Mouse (Mus musculus): ENCODE measurements around the gene Mrps18b. TPM values are rescaled to one million over a fixed set of nuclear protein-coding genes. Genes with fewer than 3 reads are reported as not detected.
"Not testable (repeated sequence)": the region's sequence is repeated elsewhere in the genome, so short reads cannot be mapped to it uniquely, and the experiment has no call there.

Mrps18b gene
- polyA plus RNA-seq (2012; rRNA removed) (42.6 and 51.6 TPM in 2 replicates), polyA plus RNA-seq (2014; fragmentation: Nextera tagmentation; extraction: Ambion mirVana) (73.8 and 74.1 TPM in 2 replicates)

GRCm38 (mm10) chr17:35916297-35917142, at the start of gene Mrps18b, which contains the start of gene Ppp1r10:
Mrps18b (minus strand) TSS chr17:35916389.
Ppp1r10 (plus strand) TSS chr17:35916434.
- no peaks in the 10 kb centered on the region for H3K9me3 ChIP-seq (ENCODE audit: control insufficient read depth, low read length)
- H3K4me2 ChIP-seq (ENCODE audit: low read depth), result peak within 1 kb of the TSS; percentile 96
- no peaks in the 10 kb centered on the region for H3K27me3 ChIP-seq (ENCODE audit: control insufficient read depth, insufficient read depth, low read length)
- H3K4me3 ChIP-seq (ENCODE audit: insufficient read depth in 1 of 2, low read depth in 2 of 2, low read length in 2 of 2), result peak within 1 kb of the TSS; percentile 86 to 88
- peaks cover 29% of the 10 kb centered on the region for H3K36me3 ChIP-seq (replicated peaks; ENCODE audit: control insufficient read depth, insufficient read depth, low read depth)
- H3K4me1 ChIP-seq (replicated peaks; ENCODE audit: control insufficient read depth in 2 of 2, insufficient read depth in 2 of 2, low read length in 1 of 2), result peaks cover 22 to 31% of the 10 kb centered on the region in 2 experiments
- ATAC-seq (ENCODE audit: insufficient read depth), result peak; percentile 86
- DNase-seq (ENCODE audit: low read depth in 3 of 3, low spot score in 3 of 3), result peak; percentile 97 to 98 (median 98)
- H3K9ac ChIP-seq (replicated peaks), result peak within 1 kb of the TSS; percentile 100
- under 1% methylated on average over 83 of the region's 83 CpGs for WGBS (ENCODE audit: insufficient replicate concordance)
- peak; percentile 62; the same call in 1 of the 2 replicates for TF ChIP-seq EP300 (IDR thresholded peaks at IDR 0.05; ENCODE audit: low read depth)
- peak; percentile 81 for TF ChIP-seq CTCF (IDR thresholded peaks at IDR 0.05; ENCODE audit: low read depth)
- H3K27ac ChIP-seq, result peak within 1 kb of the TSS; percentile 97

GRCm38 (mm10) chr17:35963279-35963678, 47.1 kb upstream of the Mrps18b start:
- Histone ChIP-seq H3K4me2 (ENCODE audit: low read depth) (no peak overlapping the region), H3K9ac (replicated peaks) (no peak overlapping the region), H3K36me3 (replicated peaks; ENCODE audit: control insufficient read depth, insufficient read depth, low read depth) (peaks cover 68% of the 10 kb centered on the region), H3K27me3 (ENCODE audit: control insufficient read depth, insufficient read depth, low read length) (no peaks in the 10 kb centered on the region), H3K9me3 (ENCODE audit: control insufficient read depth, low read length) (no peaks in the 10 kb centered on the region), H3K4me1 (replicated peaks; ENCODE audit: control insufficient read depth in 2 of 2, insufficient read depth in 2 of 2, low read length in 1 of 2) (peaks cover 3 to 4% of the 10 kb centered on the region in 2 experiments; a peak in 2 of 4 replicates), H3K4me3 (ENCODE audit: insufficient read depth in 1 of 2, low read depth in 2 of 2, low read length in 2 of 2) (no peak overlapping the region), H3K27ac (no peak overlapping the region)
- DNase-seq (ENCODE audit: low read depth in 3 of 3, low spot score in 3 of 3) (no peak), ATAC-seq (ENCODE audit: insufficient read depth) (no peak)
- TF ChIP-seq CTCF (IDR thresholded peaks at IDR 0.05; ENCODE audit: low read depth) (no peak), EP300 (IDR thresholded peaks at IDR 0.05; ENCODE audit: low read depth) (no peak)
- 85% methylated on average over 10 of the region's 10 CpGs for WGBS (ENCODE audit: insufficient replicate concordance)

GRCm38 (mm10) chr17:35958533-35959223, 42.5 kb upstream of the Mrps18b start:
- H3K4me3 ChIP-seq (ENCODE audit: insufficient read depth in 1 of 2, low read depth in 2 of 2, low read length in 2 of 2), result no peak overlapping the region
- H3K27ac ChIP-seq, result no peak overlapping the region
- DNase-seq (ENCODE audit: low read depth in 3 of 3, low spot score in 3 of 3) (no peak), ATAC-seq (ENCODE audit: insufficient read depth) (no peak)
- WGBS (ENCODE audit: insufficient replicate concordance), result 91% methylated on average over 15 of the region's 15 CpGs
- H3K9me3 ChIP-seq (ENCODE audit: control insufficient read depth, low read length), result no peaks in the 10 kb centered on the region
- no peaks in the 10 kb centered on the region for H3K27me3 ChIP-seq (ENCODE audit: control insufficient read depth, insufficient read depth, low read length)
- H3K4me2 ChIP-seq (ENCODE audit: low read depth), result no peak overlapping the region
- TF ChIP-seq CTCF (IDR thresholded peaks at IDR 0.05; ENCODE audit: low read depth) (no peak), EP300 (IDR thresholded peaks at IDR 0.05; ENCODE audit: low read depth) (no peak)
- peaks cover 74% of the 10 kb centered on the region for H3K36me3 ChIP-seq (replicated peaks; ENCODE audit: control insufficient read depth, insufficient read depth, low read depth)
- no peaks in the 10 kb centered on the region for H3K4me1 ChIP-seq (replicated peaks; ENCODE audit: control insufficient read depth in 2 of 2, insufficient read depth in 2 of 2, low read length in 1 of 2)
- H3K9ac ChIP-seq (replicated peaks), result no peak overlapping the region

GRCm38 (mm10) chr17:35954665-35955064, 38.5 kb upstream of the Mrps18b start:
- H3K9ac ChIP-seq (replicated peaks), result no peak overlapping the region
- no peaks in the 10 kb centered on the region for H3K27me3 ChIP-seq (ENCODE audit: control insufficient read depth, insufficient read depth, low read length)
- ATAC-seq (ENCODE audit: insufficient read depth), result no peak
- H3K9me3 ChIP-seq (ENCODE audit: control insufficient read depth, low read length), result no peaks in the 10 kb centered on the region
- 68% methylated on average over 8 of the region's 8 CpGs for WGBS (ENCODE audit: insufficient replicate concordance)
- no peak overlapping the region for H3K4me2 ChIP-seq (ENCODE audit: low read depth)
- no peaks in the 10 kb centered on the region for H3K4me1 ChIP-seq (replicated peaks; ENCODE audit: control insufficient read depth in 2 of 2, insufficient read depth in 2 of 2, low read length in 1 of 2)
- peaks cover 35% of the 10 kb centered on the region for H3K36me3 ChIP-seq (replicated peaks; ENCODE audit: control insufficient read depth, insufficient read depth, low read depth)
- no peak for TF ChIP-seq EP300 (IDR thresholded peaks at IDR 0.05; ENCODE audit: low read depth)
- TF ChIP-seq CTCF (IDR thresholded peaks at IDR 0.05; ENCODE audit: low read depth), result no peak
- H3K27ac ChIP-seq, result no peak overlapping the region
- H3K4me3 ChIP-seq (ENCODE audit: insufficient read depth in 1 of 2, low read depth in 2 of 2, low read length in 2 of 2), result no peak overlapping the region
- DNase-seq (ENCODE audit: low read depth in 3 of 3, low spot score in 3 of 3), result no peak

GRCm38 (mm10) chr17:35952559-35952958, 36.4 kb upstream of the Mrps18b start:
- H3K4me3 ChIP-seq (ENCODE audit: insufficient read depth in 1 of 2, low read depth in 2 of 2, low read length in 2 of 2); H3K9me3 ChIP-seq (ENCODE audit: control insufficient read depth, low read length); H3K27me3 ChIP-seq (ENCODE audit: control insufficient read depth, insufficient read depth, low read length); DNase-seq (ENCODE audit: low read depth in 3 of 3, low spot score in 3 of 3); H3K4me1 ChIP-seq (replicated peaks; ENCODE audit: control insufficient read depth in 2 of 2, insufficient read depth in 2 of 2, low read length in 1 of 2); H3K4me2 ChIP-seq (ENCODE audit: low read depth); ATAC-seq (ENCODE audit: insufficient read depth); H3K9ac ChIP-seq (replicated peaks); H3K27ac ChIP-seq: not testable (repeated sequence)
- 55% methylated on average over 2 of the region's 3 CpGs for WGBS (ENCODE audit: insufficient replicate concordance)
- peaks cover 14% of the 10 kb centered on the region for H3K36me3 ChIP-seq (replicated peaks; ENCODE audit: control insufficient read depth, insufficient read depth, low read depth)

DNA sequence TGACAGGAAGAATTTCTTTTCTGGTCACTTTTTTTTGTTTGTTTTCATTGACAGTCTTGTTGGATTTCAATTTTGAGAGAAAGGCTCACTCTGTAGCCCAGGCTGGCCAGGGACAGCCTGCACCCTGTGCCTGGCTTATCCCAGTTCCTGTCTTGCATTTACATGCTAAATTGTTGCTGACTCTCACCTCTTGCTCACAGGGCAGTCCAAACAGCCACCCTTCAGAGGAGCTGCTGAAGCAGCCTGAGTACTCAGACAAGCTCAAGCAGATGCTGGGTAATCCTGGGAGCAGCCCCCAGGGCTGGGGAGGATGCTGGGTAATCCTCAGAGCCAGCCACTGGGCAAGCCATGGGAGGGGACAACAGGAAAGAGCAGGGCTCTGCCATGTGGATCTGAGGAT, 34.8 kb upstream of the Mrps18b start:
- H3K4me1 ChIP-seq (replicated peaks; ENCODE audit: control insufficient read depth in 2 of 2, insufficient read depth in 2 of 2, low read length in 1 of 2); ATAC-seq (ENCODE audit: insufficient read depth); DNase-seq (ENCODE audit: low read depth in 3 of 3, low spot score in 3 of 3); H3K9ac ChIP-seq (replicated peaks); H3K27ac ChIP-seq; H3K27me3 ChIP-seq (ENCODE audit: control insufficient read depth, insufficient read depth, low read length); H3K9me3 ChIP-seq (ENCODE audit: control insufficient read depth, low read length); H3K4me2 ChIP-seq (ENCODE audit: low read depth); H3K36me3 ChIP-seq (replicated peaks; ENCODE audit: control insufficient read depth, insufficient read depth, low read depth); H3K4me3 ChIP-seq (ENCODE audit: insufficient read depth in 1 of 2, low read depth in 2 of 2, low read length in 2 of 2): not testable (repeated sequence)
